Mouse (Mus musculus) gastrocnemius, postnatal 4 days (tissue): ENCODE measurements around the gene Pard3. TPM values are rescaled to one million over a fixed set of nuclear protein-coding genes. Genes with fewer than 3 reads are reported as not detected.

Experiments
- DNase-seq, 2 experiments: peaks; one replicate each; pipeline ENCODE4 v3.0.0; 2021 to 2022; ENCODE audit warnings: low spot score in 2 of 2, mixed read lengths in 2 of 2
- long read RNA-seq, 2 experiments: library from polyadenylated mRNA; stranded (forward); transcript quantifications; one replicate each; pipeline ENCODE4 v2.0.0; 2021
- total RNA-seq, 2 experiments: library from RNA; stranded (reverse); gene quantifications; 2 replicates each; pipeline ENCODE4 v1.2.3; 2021

Pard3 gene
- total RNA-seq: 10 to 100 TPM; 48.7 to 52.2 TPM
- long read RNA-seq, experiment 1, full-length matches to known transcripts: 11 of 34 reads
- long read RNA-seq, experiment 1, partial matches to known transcripts: 5 of 34 reads
- long read RNA-seq, experiment 1, other reads (novel, unspliced or antisense): 18 of 34 reads
- long read RNA-seq, experiment 2, full-length matches to known transcripts: 17 of 51 reads
- long read RNA-seq, experiment 2, partial matches to known transcripts: 13 of 51 reads
- long read RNA-seq, experiment 2, other reads (novel, unspliced or antisense): 21 of 51 reads

GRCm38 (mm10) chr8:127063551-127064360 lies at the start of gene Pard3:
Gene Pard3 (plus strand): TSS chr8:127063893.
- DNase-seq: peak; percentile 74 to 79

- no peak for DNase-seq
Measured at GRCm38 (mm10) chr8:127021830-127022229, 41.9 kb upstream of the Pard3 start.

- DNase-seq: no peak
Measured at GRCm38 (mm10) chr8:127025256-127025717, 38.4 kb upstream of the Pard3 start.

- no peak for DNase-seq
Measured at GRCm38 (mm10) chr8:127025775-127026174, 37.9 kb upstream of the Pard3 start.

GRCm38 (mm10) chr8:127031476-127031875 lies 32.2 kb upstream of the Pard3 start:
- DNase-seq: no peak

- no peak for DNase-seq
Measured at GRCm38 (mm10) chr8:127038928-127039327, 24.8 kb upstream of the Pard3 start.

GRCm38 (mm10) chr8:127049996-127050395 lies 13.7 kb upstream of the Pard3 start:
- no peak for DNase-seq

- no peak for DNase-seq
Measured at GRCm38 (mm10) chr8:127052132-127052531, 11.6 kb upstream of the Pard3 start.

- DNase-seq: no peak
Measured at GRCm38 (mm10) chr8:127055081-127055480, 8.6 kb upstream of the Pard3 start.

GRCm38 (mm10) chr8:127058759-127059158 lies 4.9 kb upstream of the Pard3 start:
- no peak for DNase-seq

- no peak for DNase-seq
Measured at GRCm38 (mm10) chr8:127059826-127060225, 3.9 kb upstream of the Pard3 start.

GRCm38 (mm10) chr8:127064361-127065112 lies 844 bp downstream of the Pard3 start:
- DNase-seq: peak; percentile 39 to 65

- DNase-seq: no peak
Measured at GRCm38 (mm10) chr8:127065113-127065473, 1.4 kb downstream of the Pard3 start.

- no peak for DNase-seq
Measured at GRCm38 (mm10) chr8:127065791-127066190, 2.1 kb downstream of the Pard3 start.

- DNase-seq: no peak
Measured at GRCm38 (mm10) chr8:127066501-127066900, 2.8 kb downstream of the Pard3 start.

- no peak for DNase-seq
Measured at GRCm38 (mm10) chr8:127068719-127069118, 5.0 kb downstream of the Pard3 start.

- peak in 1 of 2 experiments; percentile 34 for DNase-seq
Measured at GRCm38 (mm10) chr8:127070225-127070624, 6.5 kb downstream of the Pard3 start.

GRCm38 (mm10) chr8:127073052-127073618 lies 9.4 kb downstream of the Pard3 start:
- DNase-seq: no peak

GRCm38 (mm10) chr8:127076511-127076910 lies 12.8 kb downstream of the Pard3 start:
- no peak for DNase-seq

GRCm38 (mm10) chr8:127079244-127079805 lies 15.6 kb downstream of the Pard3 start:
- no peak for DNase-seq

- DNase-seq: no peak
Measured at GRCm38 (mm10) chr8:127081297-127081696, 17.6 kb downstream of the Pard3 start.
